Mouse (Mus musculus): ENCODE measurements around the gene Prkcb.

GRCm38 (mm10) chr7:122379292-122379691 lies 90.7 kb downstream of the Prkcb start:
- TF ChIP-seq CTCF (IDR thresholded peaks at IDR 0.05; ENCODE audit: extremely low read depth, insufficient read depth, low read length) (no peak), POLR2A (IDR thresholded peaks at IDR 0.05; ENCODE audit: extremely low read depth, insufficient read depth, low read length) (no peak)

Data from cortical plate, adult 2 months (tissue).